Mouse (Mus musculus): ENCODE data around the gene Trappc11.

- no peak for TF ChIP-seq CTCF (IDR thresholded peaks at IDR 0.05; ENCODE audit: control insufficient read depth, insufficient read depth, insufficient read length)
- TF ChIP-seq FOSL1 (IDR thresholded peaks at IDR 0.05; ENCODE audit: insufficient read depth, low read length, poor library complexity, severe bottlenecking), result no peak
- TF ChIP-seq USF1 (IDR thresholded peaks at IDR 0.05; ENCODE audit: low read depth), result no peak
- TF ChIP-seq MAX (IDR thresholded peaks at IDR 0.05), result no peak
- no peak for TF ChIP-seq CEBPB (IDR thresholded peaks at IDR 0.05; ENCODE audit: low read depth)
- TF ChIP-seq MYOD1 (IDR thresholded peaks at IDR 0.05; ENCODE audit: control insufficient read depth, insufficient read length, low read depth), result no peak
These were observed 86.8 kb downstream of the Trappc11 start, which contains the start of gene Stox2 for GRCm38 (mm10) chr8:47446312-47447046.
